Mouse (Mus musculus): ENCODE data around the gene Srrm4. TPM values are rescaled to one million over a fixed set of nuclear protein-coding genes. Genes with fewer than 3 reads are reported as not detected.

Gene Srrm4
- total RNA-seq, 2 experiments from 2014 or later = 26.4 TPM

GRCm38 (mm10) chr5:116494377-116494776, 97.2 kb downstream of the Srrm4 start:
- DNase-seq (ENCODE audit: low spot score in 2 of 2) = no peak

DNA sequence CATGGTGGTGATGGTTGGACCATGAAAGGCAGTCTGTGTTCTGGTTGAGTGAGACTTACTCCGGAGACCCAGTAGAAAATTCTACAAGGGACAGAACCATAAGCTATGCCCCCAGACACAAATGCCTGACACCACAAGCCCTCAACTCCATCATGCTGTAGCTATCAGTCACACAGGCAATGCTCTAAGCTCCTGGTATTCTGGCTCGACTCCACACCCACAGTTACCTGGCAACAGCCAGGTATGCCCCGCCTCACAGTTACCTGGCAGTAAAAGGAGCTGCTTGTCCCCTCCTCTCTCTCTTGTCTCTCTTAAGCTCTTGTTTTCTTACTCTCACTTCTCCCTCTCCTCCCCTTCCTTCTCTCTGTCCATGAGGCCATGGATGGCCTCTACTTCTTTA, 98.9 kb downstream of the Srrm4 start:
- no peak for DNase-seq (ENCODE audit: low spot score in 2 of 2)

DNA sequence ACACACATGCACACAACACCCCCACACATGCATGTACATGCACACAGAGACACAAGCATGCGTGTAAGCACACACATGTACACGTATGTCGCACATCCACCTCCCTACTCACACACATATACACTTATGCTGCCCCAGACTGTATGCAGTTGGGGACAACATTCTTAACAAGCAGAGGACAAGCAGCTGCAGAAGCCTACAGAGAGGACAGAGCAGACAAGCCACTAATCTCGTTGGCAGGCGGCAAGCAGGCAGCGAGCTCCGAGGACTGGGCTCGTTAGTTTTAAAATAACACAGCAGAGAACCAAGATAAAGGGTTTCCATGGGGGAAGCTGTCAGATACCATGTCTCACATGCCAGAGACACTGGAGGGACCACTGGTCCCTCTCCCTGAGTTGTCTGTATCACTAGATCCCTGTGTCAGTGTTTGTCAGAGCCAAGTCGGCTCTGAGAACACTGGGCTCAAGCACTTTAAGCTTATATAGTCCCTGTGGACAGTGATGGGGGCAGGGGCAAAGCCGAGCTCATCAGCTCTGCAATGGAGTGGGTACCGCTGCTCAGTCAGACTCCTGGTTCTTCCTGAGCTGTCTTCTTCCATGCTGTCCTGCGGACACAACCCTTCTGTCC, 99.7 kb downstream of the Srrm4 start:
- no peak for DNase-seq (ENCODE audit: low spot score in 2 of 2)

GRCm38 (mm10) chr5:116490826-116491225, 100.8 kb downstream of the Srrm4 start:
- no peak for DNase-seq (ENCODE audit: low spot score in 2 of 2)

- DNase-seq (ENCODE audit: low spot score in 2 of 2) = no peak
Measured at GRCm38 (mm10) chr5:116489621-116490020, 102.0 kb downstream of the Srrm4 start.

- no peak for DNase-seq (ENCODE audit: low spot score in 2 of 2)
Measured at GRCm38 (mm10) chr5:116486135-116486534, 105.5 kb downstream of the Srrm4 start.

DNA sequence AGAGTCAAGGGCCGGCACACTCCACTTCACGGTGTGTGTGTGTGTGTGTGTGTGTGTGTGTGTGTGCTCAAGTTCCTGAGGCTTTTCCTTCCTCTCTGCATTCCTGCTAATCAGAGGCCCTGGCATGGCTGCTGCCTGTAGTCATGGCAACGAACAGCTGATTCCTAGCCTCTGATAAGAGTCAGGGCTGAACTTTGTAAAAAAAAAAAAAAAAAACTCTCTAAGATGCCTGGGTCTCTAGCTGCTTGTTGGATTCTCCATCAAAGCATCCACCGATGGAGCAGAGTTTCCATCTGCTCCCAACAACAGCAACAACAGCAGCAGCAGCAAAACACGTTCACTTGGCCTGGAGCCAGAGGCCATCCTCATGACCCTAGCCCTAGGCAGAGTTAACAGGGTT, 106.5 kb downstream of the Srrm4 start:
- DNase-seq (ENCODE audit: low spot score in 2 of 2) = no peak

- no peak for DNase-seq (ENCODE audit: low spot score in 2 of 2)
Measured at GRCm38 (mm10) chr5:116484236-116484635, 107.4 kb downstream of the Srrm4 start.

DNA sequence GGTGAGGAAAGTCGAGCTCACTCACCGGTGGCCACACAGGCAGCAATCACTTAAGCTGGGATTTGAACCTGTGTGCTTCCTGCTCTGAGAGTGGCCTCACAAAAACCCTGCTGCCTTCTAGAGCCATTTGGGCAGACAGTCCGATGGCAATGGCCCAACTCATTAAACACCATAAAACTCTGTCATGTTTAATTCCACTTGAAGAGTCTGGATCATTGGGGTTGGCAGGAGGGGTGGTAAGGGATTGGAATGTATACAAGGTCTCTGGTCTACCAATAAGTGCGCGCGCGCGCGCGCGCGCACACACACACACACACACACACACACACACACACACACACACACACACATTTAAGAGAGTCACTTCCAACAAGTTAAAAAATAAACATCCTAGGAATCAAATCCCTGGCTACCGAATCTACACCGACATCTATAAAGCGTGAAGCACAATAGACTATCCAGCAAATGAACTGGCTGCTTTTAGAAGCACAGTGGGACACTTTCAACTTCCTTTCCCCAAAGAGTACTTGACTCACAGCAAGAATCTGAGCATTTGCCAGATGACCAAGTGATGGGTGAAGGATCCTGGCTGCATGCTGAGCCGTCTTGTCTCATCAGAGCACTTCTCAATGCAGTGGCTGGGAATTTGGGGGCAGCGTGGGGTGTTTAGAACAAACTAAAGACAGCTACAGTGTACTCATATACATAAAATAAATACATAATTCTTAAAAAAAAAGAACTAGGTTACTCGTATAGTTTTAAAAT, 112.8 kb downstream of the Srrm4 start:
- no peak for DNase-seq (ENCODE audit: low spot score in 2 of 2)

DNA sequence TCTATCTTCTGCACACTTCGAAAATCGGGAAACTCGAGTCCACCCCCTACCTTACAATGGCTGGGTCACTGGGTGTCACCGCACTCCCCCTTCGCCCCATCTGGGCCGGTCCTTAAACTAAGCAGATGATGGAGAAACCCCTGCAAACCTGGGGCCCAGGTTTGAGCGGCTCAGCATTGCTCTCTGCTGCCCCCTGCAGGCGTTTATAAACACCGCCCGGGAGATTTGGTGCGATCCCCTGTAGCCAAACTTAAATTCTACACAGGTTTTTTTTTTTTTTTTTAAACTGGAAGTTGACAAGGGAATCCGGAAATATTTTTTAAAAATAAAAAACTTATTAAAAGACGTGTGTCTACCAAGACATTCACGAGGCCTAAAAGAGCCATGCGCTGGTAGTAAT, 115.6 kb downstream of the Srrm4 start:
- DNase-seq (ENCODE audit: low spot score in 2 of 2) = peak; percentile 23 to 53

DNA sequence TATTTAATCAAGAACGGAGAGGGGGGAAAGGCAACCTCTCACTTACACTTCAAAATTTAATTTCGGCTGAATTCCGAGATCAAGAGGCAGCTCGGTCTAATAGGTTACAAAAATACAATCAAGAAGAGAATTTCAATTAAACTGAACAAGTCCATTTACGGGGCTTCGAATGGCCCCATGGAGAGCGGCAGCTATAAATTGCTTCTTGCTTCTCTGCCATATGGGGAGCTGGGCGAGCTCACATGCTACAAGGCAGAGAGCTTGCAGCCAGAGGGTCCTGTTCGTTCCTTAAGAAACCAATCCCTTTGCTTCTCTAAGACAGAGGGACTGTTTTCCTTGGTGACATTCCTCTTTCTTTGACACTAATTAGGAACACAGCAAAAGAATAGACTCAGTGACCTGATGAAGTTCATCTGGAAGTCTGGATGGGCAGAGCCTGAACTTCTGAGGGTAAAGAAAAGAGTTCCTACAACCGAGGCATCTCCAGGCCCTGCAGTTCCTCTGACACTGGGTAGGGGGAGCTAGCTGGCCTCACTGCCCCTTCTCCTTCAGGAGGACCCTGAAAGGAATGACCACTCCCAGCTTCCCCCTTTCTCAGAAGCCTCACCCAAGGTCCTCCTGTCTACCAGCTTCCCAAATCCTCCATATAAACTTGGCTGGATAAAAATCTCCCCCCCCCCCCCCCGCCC, 130.1 kb downstream of the Srrm4 start:
- DNase-seq (ENCODE audit: low spot score in 2 of 2) = no peak

GRCm38 (mm10) chr5:116459970-116460369, 131.6 kb downstream of the Srrm4 start:
- peak; percentile 30 to 34 for DNase-seq (ENCODE audit: low spot score in 2 of 2)

- DNase-seq (ENCODE audit: low spot score in 2 of 2) = no peak
Measured at GRCm38 (mm10) chr5:116457791-116458190, 133.8 kb downstream of the Srrm4 start.

DNA sequence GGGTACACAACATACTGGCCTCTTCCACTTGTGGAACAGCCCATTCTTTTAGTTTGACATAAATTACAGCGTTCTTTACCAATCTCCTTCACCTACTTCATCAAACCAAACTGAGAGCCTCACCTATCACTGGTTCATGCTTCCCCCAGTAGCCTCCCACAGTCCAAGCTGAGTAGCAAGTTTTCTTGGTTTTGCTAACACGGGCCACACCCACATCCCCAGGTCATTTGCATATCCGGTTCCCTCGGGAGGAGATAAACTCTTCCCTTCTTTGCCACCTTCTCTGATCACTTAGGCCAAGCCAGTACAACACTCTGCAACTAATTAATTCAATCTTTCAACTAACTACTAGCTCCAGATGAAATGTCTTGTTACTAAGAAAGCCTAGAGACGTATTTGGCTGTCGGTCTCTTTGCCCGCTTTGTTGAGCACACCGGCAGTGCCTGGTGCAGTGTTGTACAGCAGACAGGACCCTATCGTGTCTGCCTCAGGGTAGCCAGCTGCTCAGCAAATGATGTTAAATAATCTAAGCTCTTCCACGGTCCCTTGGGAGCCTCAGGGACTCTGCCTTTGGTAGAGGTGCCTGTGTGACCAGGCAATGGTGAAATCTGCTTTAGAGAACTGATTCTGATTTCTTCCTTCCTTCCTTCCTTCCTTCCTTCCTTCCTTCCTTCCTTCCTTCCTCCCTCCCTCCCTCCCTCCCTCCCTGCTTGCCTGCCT, 134.7 kb downstream of the Srrm4 start:
- DNase-seq (ENCODE audit: low spot score in 2 of 2) = no peak

- DNase-seq (ENCODE audit: low spot score in 2 of 2) = peak; percentile 51 to 52
Measured at GRCm38 (mm10) chr5:116453401-116453851, 138.2 kb downstream of the Srrm4 start.

DNA sequence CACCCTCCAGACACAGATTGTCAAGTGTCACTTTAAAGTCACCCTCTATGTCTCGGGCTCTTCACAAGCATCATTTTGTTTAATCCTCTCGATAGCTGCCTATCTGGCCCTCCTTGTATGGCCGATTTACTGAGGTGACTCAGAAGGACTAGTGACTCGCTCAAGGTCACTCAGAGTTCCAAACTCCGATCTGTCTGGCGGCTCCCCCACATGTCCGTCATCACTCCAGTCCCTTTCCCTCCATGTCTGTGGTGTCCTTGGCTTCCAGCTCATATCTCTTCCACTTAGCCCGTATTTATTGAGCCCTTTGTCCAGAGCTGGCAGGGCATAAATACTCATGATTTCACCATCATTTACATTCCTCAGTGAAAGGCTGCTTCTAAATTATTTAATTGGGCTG, 140.7 kb downstream of the Srrm4 start:
- no peak for DNase-seq (ENCODE audit: low spot score in 2 of 2)

DNA sequence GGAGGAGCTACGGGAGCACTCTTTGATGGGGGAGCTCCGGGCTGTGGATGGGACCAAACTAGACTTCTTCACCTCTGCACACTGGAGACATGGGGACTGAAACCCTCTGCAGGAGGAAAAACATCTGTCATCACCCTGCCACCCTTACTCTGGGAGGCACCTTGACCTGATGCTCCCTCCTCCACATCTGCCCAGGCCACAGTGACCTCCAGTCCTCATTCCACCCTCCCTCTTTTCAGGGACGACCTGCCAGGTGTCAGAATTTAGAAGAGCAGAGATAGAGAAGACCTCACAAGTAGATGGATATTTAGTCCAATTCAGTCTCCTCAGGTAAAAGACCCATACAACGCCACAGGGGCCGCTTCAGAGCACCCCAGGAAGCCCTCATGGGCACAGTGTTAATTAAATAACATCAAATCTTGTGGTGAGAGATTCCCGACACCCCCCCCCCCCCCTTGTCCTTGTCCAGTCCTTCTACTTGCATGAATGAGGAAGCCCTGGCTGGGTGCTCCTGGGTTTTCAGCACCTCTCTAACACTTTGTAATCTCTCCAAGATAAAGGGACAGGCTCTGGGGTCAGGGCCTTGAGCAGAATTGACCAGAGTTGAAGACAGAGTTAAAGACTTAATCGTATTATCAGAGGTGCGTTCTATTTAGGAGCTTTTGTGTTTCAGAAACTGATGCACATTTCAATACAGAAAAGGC, 141.9 kb downstream of the Srrm4 start:
- DNase-seq (ENCODE audit: low spot score in 2 of 2) = no peak

DNA sequence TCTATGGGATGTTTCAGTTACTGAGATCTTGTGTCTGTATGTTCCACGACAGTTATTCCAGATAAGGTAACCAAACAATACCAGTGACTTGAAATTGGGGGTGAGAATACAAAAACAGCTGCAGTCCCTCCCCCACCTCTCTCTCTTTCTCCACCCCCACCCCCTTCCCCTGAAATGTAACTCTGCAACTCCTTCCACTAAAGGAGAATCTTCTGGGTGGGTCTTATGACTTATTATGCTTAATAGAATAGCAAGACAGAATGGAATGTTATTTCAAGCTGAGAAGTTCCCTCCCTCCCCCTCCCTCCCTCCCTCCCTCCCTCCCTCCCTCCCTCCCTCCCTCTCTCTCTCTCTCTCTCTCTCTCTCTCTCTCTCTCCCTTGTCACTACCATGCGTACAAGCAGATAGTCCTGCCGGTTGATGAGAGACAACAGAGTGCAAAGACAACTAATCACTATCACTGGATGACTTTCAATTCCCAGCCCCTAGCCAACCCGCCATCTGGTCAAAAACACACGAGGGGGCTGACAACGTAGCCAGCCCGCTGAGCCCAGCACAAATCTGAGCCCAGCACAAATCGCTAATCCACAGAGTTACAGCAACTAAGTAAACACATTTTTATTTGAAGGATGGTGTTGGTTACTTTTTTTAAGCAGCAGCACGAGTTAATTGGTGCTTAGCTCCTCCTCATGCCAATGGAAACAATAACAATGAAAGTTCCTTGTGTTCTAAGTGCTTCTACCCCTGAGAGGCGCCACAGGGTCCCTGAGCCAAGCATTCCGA, 143.0 kb downstream of the Srrm4 start:
- no peak for DNase-seq (ENCODE audit: low spot score in 2 of 2)

DNA sequence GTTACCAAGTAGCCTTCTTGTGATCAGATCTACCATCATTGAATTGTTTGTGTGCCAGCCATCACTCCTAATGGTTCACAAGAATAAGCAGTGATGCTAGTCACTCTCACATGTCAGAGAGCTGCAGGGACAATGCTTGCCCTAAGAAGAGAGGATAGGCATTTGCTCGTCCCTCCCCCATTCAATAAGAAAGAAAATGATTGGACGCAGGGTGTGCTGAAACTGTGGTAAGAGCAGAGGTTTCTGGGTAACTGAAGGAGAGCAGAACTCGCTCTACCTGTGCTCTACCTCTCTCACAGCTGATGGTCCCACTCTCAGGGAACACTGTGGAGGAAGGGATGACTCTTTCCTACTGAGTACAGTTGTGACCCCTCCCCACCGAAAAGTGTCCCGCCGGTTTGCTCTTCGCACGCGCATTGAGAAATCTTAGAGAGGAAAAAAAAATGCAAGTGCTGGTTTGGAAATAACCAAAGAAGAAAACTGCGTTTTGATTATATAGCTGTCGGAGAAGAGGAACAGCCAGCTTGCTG, 143.7 kb downstream of the Srrm4 start:
- DNase-seq (ENCODE audit: low spot score in 2 of 2) = no peak

DNA sequence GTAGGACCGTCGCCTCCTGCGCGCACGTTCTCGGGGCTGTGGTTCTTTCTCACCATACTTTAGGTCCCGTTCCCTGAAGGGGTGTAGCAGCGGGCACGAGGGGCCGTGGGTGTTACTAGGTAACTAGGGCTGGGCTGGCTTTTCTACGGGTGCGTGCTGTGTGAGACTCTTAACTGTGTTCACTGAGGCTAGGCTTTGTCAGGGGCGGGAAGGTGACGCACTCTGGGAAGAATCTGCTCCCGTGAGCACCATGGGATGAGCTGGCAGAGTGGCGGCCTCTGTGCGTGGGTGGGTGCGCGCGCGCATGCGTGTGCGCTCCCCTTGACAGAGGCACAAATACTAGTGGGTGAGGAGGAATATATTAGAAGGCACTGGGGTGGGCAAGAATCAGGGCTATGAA, 145.1 kb downstream of the Srrm4 start:
- DNase-seq (ENCODE audit: low spot score in 2 of 2) = peak; percentile 53 to 66

All from left cerebral cortex, adult 18-20 months (tissue).